Mouse (Mus musculus) kidney, postnatal 14 days (tissue): ENCODE results near the gene Gm49325.

Source experiments
- DNase-seq: peaks from one replicate; pipeline ENCODE4 v3.0.0; 2022; ENCODE audit warnings: mixed read lengths

The Gm49325 gene

GRCm38 (mm10) chr10:77627497-77627896, 21.5 kb downstream of the Gm49325 start:
- peak; percentile 88 for DNase-seq

- DNase-seq: no peak
These were observed 23.2 kb downstream of the Gm49325 start for GRCm38 (mm10) chr10:77629163-77629562.

GRCm38 (mm10) chr10:77629970-77630369, 24.0 kb downstream of the Gm49325 start:
- no peak for DNase-seq

GRCm38 (mm10) chr10:77634016-77634415, 28.0 kb downstream of the Gm49325 start:
- no peak for DNase-seq

GRCm38 (mm10) chr10:77634452-77635231, 28.6 kb downstream of the Gm49325 start:
- peak; percentile 63 for DNase-seq

GRCm38 (mm10) chr10:77636234-77636922, 30.4 kb downstream of the Gm49325 start:
- DNase-seq: no peak

- DNase-seq: peak; percentile 63
These were observed 33.0 kb downstream of the Gm49325 start for GRCm38 (mm10) chr10:77638956-77639355.

GRCm38 (mm10) chr10:77643160-77643559, 37.2 kb downstream of the Gm49325 start:
- DNase-seq: peak; percentile 27

- DNase-seq: no peak
These were observed 39.6 kb downstream of the Gm49325 start for GRCm38 (mm10) chr10:77645571-77645970.

GRCm38 (mm10) chr10:77647461-77647860, 41.5 kb downstream of the Gm49325 start:
- no peak for DNase-seq

- no peak for DNase-seq
These were observed 41.9 kb downstream of the Gm49325 start for GRCm38 (mm10) chr10:77647901-77648300.

GRCm38 (mm10) chr10:77652046-77652445, 46.0 kb downstream of the Gm49325 start:
- DNase-seq: no peak

- peak; percentile 70 for DNase-seq
These were observed 52.4 kb downstream of the Gm49325 start for GRCm38 (mm10) chr10:77658286-77658994.

- DNase-seq: no peak
These were observed 58.1 kb downstream of the Gm49325 start for GRCm38 (mm10) chr10:77663949-77664665.

GRCm38 (mm10) chr10:77666342-77666741, 60.3 kb downstream of the Gm49325 start:
- no peak for DNase-seq

- DNase-seq: no peak
These were observed 61.4 kb downstream of the Gm49325 start for GRCm38 (mm10) chr10:77667402-77667801.

- no peak for DNase-seq
These were observed 64.7 kb downstream of the Gm49325 start for GRCm38 (mm10) chr10:77670710-77671109.

- DNase-seq: no peak
These were observed 65.5 kb downstream of the Gm49325 start for GRCm38 (mm10) chr10:77671519-77671918.

GRCm38 (mm10) chr10:77673765-77674164, 67.8 kb downstream of the Gm49325 start:
- DNase-seq: no peak

GRCm38 (mm10) chr10:77677562-77677961, 71.6 kb downstream of the Gm49325 start:
- DNase-seq: no peak

- no peak for DNase-seq
These were observed 77.0 kb downstream of the Gm49325 start for GRCm38 (mm10) chr10:77682994-77683393.

- DNase-seq: no peak
These were observed 78.2 kb downstream of the Gm49325 start for GRCm38 (mm10) chr10:77684181-77684580.
